Mouse (Mus musculus) common myeloid progenitor, adult 5-6 weeks (primary cell): Measurements from ENCODE around the gene Foxj3. TPM values are rescaled to one million over a fixed set of nuclear protein-coding genes. Genes with fewer than 3 reads are reported as not detected.
A peak's percentile ranks its signal among the peaks of the same experiment; 100 is the strongest.

Experiments
- ATAC-seq: replicated peaks from 2 replicates; pipeline ENCODE4 v1.8.0; 2016; ENCODE audit warnings: low read depth, mild to moderate bottlenecking, moderate TSS enrichment, inconsistent platforms; ENCODE audit not compliant: poor library complexity, severe bottlenecking
- total RNA-seq: library from RNA; stranded (forward); fragments of 200-1000, 187-1606 nt; gene quantifications from 2 replicates; pipeline ENCODE4 v1.2.3, GENCODE M21; 2017

The Foxj3 gene
- total RNA-seq, 1 experiment from 2014 or later = 27.5 TPM

DNA sequence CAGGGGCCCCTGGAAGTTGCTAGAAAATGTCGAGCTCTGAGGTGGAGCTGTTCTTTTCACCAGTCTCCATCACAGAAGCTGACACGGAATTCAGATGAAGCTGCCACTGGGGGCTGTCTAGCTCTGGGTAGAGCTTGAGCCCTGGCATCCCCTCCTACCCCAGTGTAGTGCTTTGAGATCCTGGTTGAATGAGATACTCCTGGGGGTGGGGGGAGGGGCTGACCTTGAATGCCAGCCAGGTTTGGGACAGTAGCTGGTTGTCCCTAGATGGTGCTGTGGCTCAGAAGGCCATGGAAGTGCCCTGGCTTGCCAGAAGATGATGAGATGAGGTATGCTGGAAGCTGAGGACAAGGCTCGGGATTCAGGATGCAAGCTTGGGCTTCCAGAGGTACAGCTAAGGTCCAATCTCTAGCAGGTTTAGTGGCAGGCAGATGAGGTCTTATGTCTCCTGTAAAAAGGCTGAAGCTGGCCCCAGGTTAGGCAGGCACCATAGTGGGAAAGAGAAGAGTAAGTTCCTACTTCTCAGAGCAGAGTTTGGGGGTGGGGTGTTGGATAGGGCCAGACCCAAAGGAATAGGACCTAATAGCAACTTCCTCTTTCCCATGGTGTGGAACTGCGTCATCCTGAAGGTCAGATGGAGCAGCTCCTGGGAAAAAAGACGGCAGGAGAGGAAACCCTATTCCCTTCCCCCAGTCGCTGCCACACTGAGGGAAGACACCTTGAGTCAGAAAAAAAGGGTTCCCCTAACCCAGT, 98.3 kb downstream of the Foxj3 start:
- ATAC-seq = no peak

DNA sequence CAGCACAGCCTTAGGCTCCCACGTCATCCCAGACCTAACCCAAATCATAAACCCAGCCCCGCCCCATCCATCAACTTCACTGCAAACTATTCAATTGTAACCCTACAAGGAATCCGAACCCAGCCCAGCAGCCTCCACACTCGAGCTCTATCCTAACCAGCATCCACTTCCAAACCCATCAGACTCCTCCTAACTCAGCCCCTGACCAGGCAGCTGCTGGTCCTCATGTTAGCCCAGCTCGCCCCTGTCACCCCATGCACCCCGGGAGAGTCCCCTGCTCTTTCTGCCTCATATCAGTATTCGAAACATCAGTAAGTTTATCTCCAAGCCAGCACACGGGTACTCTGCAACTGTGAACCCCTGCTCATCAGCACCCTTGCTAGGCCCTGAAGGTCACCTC, 98.9 kb downstream of the Foxj3 start:
- ATAC-seq = no peak

DNA sequence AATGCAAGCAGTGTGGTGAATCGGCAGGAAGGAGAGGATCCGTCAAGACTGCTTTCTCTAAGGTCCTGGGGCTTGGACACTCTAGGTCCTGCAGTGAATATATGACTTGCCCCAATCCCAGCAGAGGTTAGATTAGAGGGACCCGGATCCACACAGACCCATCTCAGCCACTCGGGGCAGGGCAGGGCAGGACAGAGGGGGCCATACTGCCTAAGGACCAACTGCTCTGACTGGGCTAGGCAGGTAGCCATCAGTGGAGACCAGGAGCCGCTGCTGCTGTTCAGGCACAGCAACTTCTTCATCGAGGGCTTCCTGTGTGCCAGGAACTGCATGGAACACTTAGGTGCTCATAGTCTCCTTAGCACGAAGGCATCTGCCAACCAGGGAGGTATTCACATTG, 99.9 kb downstream of the Foxj3 start:
- no peak for ATAC-seq

DNA sequence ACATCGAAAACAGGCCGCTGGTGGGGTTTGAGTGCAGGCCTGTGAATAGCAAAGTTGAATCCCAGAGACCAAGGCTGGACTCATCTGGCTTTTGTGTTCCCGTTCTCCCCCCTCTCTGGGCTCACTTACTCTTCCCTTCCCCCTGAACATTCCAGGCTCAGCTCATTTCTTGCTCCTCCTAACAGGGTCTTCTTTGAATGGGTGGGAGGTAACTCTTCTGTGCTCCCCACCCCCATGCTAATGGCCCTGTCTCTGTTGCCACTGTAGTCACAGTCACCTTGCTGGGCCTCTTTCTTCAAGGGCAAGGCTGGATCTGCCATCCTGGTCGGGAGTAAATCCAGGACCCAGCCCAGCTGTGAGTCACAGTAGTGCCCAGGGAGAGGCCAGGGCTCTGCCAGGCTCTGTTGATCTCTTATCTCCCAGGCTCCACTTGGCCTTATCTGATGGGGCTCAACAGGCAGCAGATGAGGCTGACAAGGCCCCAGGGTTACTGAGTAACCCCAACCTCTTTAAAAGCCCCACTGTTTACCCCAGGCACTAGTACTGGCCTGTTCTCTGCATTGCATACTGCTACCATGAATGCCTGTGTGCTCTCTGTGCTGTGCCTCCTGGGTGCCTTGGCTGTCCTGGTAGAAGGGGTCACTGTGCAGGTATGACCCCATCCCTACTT, 100.5 kb downstream of the Foxj3 start, which contains the start of gene Guca2a:
TSS of gene Guca2a (plus strand) at position 529 of the 670 bp plus-strand sequence.
- no peak for ATAC-seq

DNA sequence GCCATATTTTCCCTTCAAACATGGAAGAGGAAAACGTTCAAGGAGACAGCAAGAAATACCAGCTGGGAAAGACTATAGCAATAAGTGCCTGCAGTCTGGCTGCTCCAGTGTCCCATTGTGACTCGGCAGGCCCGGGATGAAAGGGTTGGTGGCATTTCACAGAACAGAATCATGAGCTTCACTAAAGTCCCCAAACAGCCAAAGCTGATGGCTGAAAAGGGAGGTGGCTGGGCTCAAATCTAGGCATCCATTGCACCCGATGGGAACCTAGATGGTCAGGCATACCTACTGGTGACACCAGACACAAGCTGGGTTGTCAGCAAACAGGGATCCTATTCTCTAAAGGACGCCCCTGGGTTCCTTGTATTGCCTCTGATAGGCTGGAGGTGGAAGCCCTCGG, 101.1 kb downstream of the Foxj3 start:
- ATAC-seq = no peak

DNA sequence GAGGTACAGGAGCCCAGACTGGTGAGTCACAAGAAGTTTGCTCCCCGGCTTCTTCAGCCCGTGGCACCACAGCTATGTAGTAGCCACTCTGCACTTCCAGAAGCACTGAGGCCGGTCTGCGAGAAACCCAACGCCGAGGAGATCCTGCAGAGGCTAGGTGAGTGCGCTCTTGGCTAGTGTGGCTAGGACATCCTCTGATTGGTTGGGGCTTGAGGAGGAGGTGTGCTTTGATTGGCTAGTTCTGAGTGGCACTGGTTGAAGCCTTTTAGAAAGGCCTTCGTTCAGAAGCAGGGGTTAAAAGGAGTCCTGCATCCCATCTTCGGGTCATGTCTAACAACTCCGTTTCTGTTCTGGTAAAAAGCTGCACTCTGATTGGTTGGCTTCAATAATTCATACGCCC, 101.9 kb downstream of the Foxj3 start:
- no peak for ATAC-seq

DNA sequence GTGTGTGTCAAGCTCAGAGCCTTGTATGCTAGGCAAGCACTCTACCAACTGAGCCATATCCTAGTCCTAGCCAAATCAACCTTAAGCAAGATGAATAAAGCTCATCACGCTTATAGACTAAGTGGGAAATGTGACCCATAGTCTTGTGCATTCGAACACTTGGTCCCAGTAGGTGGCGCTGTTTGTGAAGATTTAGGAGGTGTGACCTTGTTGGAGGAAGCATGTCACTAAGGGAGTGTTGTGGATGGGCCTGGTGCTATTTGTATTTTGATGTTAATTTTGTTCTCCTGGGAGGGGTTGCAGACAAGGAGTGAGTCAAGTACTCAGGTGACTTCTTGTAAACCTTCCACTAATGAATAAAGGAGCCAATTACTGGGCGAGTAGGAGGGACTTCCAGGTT, 105.9 kb downstream of the Foxj3 start:
- ATAC-seq = no peak

DNA sequence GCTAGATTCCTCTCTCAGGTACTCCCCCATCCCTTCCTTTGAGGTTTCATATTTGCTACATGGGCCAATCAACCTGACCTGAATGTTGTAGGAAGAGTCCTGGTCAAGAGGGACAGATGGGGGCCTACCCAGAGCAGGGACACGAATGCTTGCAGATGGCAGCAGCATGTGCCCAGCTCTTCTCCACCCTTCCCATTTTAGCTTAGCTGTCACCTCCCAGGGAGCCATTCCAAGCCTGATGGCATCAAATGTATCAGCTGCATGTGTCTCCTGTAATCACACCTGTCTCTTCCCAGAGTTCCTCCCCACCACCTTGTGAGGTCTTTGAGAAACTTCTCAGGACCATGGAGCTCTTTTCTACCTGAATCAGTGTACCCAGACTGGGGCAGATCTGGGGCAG, 120.2 kb downstream of the Foxj3 start:
- no peak for ATAC-seq

DNA sequence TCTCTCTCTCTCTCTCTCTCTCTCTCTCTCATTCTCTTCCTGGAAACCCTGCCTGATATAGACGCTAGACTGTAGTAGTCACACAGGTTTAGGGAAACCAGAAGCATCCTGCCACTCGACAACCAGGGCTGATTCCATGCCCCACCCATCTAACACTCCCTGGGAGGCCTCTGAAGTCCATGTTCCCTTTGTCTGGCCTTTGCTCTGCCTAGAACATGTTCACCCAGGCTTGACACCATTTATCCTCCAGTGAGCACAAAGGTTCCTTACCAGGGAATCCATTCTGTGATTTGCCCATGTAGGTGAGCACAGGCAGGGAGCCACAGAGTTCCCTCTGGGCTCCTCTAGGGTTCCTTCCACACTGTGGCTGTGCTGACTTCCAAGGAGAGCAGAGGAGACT, 121.4 kb downstream of the Foxj3 start:
- no peak for ATAC-seq

DNA sequence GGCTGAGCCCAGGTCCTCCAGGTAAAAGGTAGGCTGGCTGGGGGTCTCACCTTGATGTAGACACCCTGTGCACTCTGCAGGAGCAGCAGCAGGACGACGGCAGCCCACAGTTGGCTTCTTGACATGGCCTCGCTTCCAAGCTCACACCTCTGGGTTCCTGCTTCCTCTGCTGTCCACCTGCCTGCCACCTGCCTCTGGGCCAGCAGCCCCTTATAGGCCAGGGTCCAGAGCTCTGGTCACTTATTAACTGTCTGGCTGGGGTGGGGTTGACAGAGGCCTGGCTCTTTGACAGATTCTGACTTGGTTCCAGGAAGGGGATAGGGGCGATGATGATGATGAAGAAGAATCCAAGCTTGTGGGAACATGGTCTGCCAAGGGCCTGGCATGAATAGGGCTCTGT, 121.9 kb downstream of the Foxj3 start, which contains the start of gene Guca2b:
TSS of gene Guca2b (minus strand) at position 224 of the 400 bp plus-strand sequence.
- ATAC-seq = no peak

DNA sequence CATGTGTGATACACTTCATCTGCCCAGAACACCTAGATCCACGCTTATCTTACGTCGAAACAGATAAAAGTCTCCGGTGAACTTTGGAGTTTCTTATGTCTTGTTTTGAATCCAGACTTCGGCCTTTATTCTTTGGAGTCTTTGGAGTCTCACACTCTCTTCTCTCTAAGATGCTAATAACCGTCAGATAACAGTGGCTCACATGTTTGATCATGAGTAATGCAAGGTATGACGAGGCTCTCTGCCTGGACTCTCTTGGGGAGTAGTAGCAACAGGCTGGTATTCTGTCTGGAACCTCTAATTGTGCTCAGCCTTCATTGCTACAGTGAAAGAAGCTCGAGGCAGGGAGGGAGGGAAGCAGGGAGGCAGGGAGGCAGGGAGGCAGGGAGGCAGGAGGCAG, 123.2 kb downstream of the Foxj3 start:
- ATAC-seq = no peak

DNA sequence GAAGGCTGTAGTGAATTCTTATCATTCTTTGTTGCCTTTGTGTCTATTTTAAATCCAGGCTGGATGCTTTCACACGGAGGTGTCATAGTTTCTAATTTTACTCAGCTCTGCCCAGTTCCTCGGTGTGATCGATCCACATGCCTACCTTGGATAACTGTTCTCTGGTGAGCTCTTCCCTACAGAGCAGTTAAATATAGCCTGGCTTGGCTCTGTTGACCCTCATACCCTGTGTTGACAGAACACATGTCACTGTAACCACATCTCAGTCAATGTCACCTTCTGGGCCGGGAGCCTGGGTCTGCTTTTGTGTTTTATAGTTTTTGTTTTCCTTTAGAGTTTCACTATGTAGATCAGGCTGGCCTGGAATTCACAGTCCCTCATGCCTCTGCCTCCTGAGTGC, 125.3 kb downstream of the Foxj3 start:
- no peak for ATAC-seq

DNA sequence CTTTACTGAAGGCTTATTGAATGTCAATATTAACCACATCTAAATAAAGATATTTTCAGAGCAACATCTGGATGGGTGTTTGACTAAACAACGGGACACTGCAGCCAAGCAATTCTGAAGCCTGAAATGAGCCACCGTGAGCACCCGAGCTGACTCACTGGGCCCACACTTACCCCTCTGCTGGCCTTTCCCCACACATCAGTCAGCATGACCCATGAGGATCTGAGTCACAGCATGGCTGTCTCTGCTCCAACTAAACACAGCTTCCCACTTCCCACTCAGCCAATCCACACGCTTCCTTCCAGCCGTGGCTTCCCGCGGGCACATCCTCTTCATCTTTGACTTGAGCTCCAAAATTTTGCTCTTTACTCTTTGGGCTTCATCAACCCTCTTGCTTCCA, 126.2 kb downstream of the Foxj3 start:
- no peak for ATAC-seq

DNA sequence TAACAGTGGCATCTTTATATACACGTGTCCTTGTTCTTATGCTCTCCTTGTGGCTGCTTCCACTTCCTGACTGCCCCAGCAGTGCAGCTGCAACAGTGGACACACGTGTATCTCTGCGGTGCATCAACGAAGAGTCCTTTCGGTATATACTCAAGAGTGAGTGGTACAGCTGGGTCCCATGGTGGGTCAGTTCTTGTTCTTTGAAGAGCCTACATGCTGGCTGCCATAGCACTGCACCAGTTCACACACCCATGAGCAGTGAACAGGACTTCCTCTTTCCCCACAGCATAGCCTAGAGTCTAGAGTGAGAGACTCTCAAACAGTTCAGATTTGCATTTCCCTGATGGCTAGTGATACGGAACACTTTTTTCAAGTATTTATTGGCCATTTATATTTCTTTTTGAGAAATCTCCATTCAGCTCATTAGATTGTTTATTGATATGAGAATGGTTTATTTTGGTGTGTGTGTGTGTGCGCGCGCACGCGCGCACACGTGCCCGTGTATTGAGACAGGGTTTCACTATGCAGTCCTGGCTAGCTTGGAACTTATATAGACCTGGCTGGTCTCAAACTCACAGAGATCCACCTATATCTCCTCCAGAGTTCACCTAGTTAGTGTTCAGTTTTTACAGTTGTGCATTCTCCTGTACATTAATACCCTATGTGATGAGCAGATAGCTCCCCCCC, 126.7 kb downstream of the Foxj3 start:
- ATAC-seq = peak; percentile 61

DNA sequence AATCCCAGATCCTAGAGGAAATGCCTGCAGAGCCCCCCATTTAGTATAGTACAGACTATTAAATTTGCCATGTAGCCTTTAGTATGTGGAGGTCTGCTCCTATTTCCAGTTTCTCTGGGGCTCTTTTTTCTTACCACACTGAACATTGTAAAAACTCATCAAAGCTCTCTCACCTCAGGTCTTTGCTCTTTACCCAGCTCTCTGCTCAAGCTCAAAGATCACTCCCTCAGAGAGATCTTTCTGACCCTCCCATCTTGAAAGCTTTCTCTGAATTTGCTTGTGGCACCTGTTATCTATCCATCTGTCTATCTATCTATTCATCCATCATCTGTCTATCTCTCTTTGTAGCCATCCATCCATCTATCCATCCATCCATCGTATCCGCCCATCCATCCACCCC, 128.4 kb downstream of the Foxj3 start:
- ATAC-seq = no peak

DNA sequence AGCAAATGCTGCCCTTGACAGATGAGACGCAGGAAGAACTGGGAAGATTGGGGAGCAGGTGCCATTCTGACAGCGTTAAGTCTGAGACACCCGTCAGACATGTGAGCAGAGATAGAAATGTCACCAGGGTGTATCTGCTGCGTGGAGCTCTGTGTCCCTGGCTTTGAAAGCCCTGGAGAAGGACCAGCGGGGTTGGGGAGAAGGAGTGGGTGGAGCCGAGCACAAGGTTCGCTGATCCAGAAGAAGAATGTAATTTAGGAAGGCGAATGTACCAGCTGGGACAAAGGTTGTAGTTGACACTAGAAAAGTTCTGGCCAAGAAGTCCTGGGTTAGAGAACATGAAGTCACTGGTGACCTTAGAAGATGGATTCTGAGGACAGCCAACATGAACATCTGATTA, 129.3 kb downstream of the Foxj3 start:
- ATAC-seq = no peak

DNA sequence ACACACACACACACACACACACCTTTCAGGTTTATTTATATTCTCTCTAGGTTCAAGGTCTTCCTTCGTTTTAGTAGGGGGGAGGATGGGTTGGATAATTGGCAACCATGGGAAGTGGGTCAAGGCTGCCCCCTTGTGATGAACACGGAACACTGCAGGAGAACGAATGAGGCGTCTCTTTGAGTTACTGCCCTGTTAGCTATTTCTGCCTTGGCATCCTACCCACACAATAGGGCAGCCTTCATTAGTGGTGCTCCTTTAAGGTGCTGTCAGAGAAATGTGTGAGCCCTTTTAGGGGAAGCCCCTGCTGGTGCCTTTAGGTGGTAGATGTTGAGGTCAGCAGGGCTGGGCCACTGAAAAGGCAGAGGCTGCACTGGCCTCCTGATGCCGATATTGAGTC, 130.7 kb downstream of the Foxj3 start:
- peak; percentile 62 for ATAC-seq

DNA sequence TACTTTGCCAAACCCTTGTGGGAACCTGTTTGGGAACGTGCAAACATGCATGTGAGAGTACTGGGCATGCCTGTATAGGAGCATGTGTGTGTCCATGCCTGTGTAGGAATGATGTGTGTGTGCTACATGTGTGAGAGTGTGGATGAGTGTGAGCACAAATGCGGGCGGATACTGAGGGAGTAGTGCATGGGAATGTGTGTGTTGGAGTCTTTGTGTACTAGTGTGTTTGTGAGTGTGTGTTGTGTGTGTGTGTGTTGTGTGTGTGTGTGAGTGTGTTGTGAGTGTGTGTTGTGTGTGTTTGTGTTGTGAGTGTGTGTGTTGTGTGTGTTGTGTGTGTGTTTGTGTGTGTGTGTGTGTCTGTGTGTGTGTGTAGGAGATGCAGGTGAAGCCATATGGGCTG, 131.4 kb downstream of the Foxj3 start:
- no peak for ATAC-seq

DNA sequence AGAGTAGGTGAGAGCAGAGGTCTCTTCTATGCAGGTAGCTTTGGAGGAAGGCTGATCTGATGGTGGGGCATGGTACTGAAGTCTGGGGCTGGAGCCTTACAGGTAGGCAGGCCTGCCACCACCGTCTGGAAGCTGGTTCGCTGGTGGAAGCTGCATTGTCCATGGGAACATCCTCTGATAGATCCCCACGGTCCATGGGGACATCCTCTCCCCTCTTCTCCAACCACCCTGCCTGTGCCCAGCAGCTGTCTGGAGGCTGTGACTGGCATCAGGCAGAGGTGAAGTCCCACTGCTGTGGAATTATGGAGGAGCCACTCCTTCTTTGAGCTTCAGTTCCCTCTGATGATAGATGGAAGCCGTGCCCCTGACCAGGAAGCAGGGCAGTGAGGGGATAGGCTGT, 131.8 kb downstream of the Foxj3 start:
- no peak for ATAC-seq

DNA sequence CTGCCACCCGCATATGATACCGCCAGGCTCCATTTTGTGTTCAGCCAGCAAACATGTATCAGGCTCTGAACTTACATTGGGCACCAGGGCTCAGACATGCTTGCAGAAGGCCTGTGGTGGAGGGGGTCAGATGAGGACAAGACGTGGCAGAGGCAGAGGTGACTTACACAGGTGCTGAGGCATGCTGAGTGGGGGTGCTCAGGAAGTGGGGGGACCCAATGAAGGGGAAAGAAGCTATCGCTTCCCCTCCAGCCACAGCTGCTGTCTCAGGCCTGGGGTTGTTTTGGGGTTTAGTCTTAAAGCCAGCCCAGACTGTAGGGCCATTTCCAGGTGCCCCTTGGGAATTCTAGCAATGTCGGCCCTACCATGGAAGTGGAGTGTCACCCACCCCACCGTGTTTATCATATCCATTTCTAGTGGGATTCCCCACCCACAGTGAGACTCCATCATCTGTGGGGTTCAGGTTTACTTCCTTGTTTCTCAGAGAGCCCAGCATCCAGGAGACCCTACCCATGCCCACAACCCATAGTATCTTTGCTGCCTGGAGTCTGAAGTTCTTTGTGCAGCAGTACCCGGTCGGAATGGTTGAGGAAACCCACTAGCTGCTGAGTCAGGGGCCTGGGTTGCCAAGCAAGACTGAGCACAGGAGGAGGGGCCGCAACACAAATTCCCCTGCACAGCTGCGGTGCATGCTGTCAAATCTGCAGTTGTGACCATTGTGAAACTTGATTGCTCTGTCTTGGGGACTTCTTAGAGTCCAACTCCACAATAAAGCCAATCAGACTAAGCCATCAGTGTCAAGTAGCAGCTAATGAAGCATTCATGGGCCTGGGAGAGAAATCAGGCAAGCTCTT, 132.8 kb downstream of the Foxj3 start:
- ATAC-seq = 0 out of 2 replicates have a peak, but pooled peaks have one; percentile 16
